Mouse (Mus musculus) brain, adult 10 weeks (tissue): ENCODE results near the gene Tnfrsf23. TPM values are rescaled to one million over a fixed set of nuclear protein-coding genes. Genes with fewer than 3 reads are reported as not detected.

Experiments used
- polyA plus RNA-seq: library from polyadenylated mRNA; stranded (reverse); fragments of 350-450 nt; fragmentation: Illumina TruSeq; extraction: RNeasy Lipid Tissue Mini Kit (QIAGEN cat#74804); gene quantifications from one replicate; pipeline ENCODE4 v1.2.3, GENCODE M21; 2015; ENCODE audit warnings: low read depth, low replicate concordance

Gene Tnfrsf23
- 1.4 TPM for polyA plus RNA-seq

DNA sequence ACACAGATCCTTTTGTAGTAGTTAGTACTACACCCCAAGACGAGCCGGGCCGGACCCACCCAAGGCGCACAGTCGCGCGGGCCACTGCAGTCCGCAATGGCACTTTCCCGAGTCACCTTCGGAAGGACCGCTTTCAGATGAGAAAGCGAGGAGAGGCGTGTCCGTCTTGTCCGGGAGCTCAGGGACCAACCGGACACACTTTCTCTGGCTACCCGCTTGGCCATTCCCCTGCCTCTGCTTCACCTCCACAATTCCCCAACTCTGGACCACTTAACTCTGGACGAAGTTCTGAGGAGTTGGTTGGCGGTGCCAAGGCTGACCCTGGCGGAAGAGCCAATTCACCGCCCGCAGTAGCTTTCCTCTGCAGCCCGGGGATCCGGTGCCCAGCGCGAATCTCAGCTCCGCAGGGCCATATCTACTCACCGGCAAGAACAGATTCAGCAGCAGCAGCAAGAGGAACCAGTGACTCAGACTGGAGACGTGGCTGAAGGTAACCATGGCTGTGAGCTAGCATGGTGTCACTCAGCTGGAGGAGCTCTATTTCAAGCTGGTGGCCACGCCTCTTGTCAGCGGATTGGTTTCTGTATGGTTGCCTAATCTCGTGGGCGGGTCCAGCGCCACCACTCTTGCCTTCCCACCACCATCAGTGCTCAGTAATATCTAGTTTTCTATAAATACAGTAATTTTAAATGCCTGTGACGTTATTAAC is at the start of gene Tnfrsf23:
Gene Tnfrsf23 (minus strand): TSS at position 514 of the 709 bp plus-strand sequence.

GRCm38 (mm10) chr7:143649034-143649768 is 36.5 kb downstream of the Tnfrsf23 start, which contains the start of gene Tnfrsf22:
TSS of gene Tnfrsf22 (minus strand) at chr7:143649661.

GRCm38 (mm10) chr7:143628540-143628939 is 57.1 kb downstream of the Tnfrsf23 start, which contains the start of gene Tnfrsf26:
TSS of gene Tnfrsf26 (minus strand) at chr7:143628722.

Other genes starting within 250 kb of the Tnfrsf23 start
- 12.6 TPM for gene Cdkn1c, start 224.8 kb downstream of the Tnfrsf23 start, polyA plus RNA-seq
- gene Slc22a18, start 212.1 kb downstream of the Tnfrsf23 start, polyA plus RNA-seq, result 0.59 TPM
- not detected for gene Phlda2, start 182.7 kb downstream of the Tnfrsf23 start, polyA plus RNA-seq
- gene Nap1l4, start 136.8 kb downstream of the Tnfrsf23 start, polyA plus RNA-seq, result 126 TPM
- gene Cars, start 85.8 kb downstream of the Tnfrsf23 start, polyA plus RNA-seq, result 53.5 TPM
- not detected for gene Tnfrsf26, start 57.1 kb downstream of the Tnfrsf23 start, polyA plus RNA-seq
- gene Tnfrsf22, start 36.2 kb downstream of the Tnfrsf23 start, polyA plus RNA-seq, result 1.9 TPM
- gene Osbpl5, start 71.1 kb upstream of the Tnfrsf23 start, polyA plus RNA-seq, result 22.6 TPM
- gene Mrgprg, start 81.1 kb upstream of the Tnfrsf23 start, polyA plus RNA-seq, result not detected
- 7.3 TPM for gene Mrgpre, start 98.6 kb upstream of the Tnfrsf23 start, polyA plus RNA-seq
- gene Nadsyn1, start 137.0 kb upstream of the Tnfrsf23 start, polyA plus RNA-seq, result 5.7 TPM
- 28.8 TPM for gene Dhcr7, start 137.3 kb upstream of the Tnfrsf23 start, polyA plus RNA-seq
- not detected for gene Gm498, start 181.0 kb upstream of the Tnfrsf23 start, polyA plus RNA-seq